Mouse (Mus musculus): ENCODE measurements around the gene Pglyrp1.

Pglyrp1 gene

GRCm38 (mm10) chr7:18884745-18885422, 13.8 kb downstream of the Pglyrp1 start:
- DNase-seq (ENCODE audit: low read depth) = no peak

GRCm38 (mm10) chr7:18886963-18887362, 15.8 kb downstream of the Pglyrp1 start:
- no peak for DNase-seq (ENCODE audit: low read depth)

GRCm38 (mm10) chr7:18890848-18891247, 19.7 kb downstream of the Pglyrp1 start:
- no peak for DNase-seq (ENCODE audit: low read depth)

GRCm38 (mm10) chr7:18891872-18892599, 20.9 kb downstream of the Pglyrp1 start:
- peak; percentile 92 for DNase-seq (ENCODE audit: low read depth)

- DNase-seq (ENCODE audit: low read depth) = no peak
These were observed 21.9 kb downstream of the Pglyrp1 start for GRCm38 (mm10) chr7:18893009-18893408.

GRCm38 (mm10) chr7:18893651-18894430, 22.7 kb downstream of the Pglyrp1 start:
- peak; percentile 65 for DNase-seq (ENCODE audit: low read depth)

- DNase-seq (ENCODE audit: low read depth) = no peak
These were observed 25.4 kb downstream of the Pglyrp1 start for GRCm38 (mm10) chr7:18896536-18896935.

GRCm38 (mm10) chr7:18900513-18900912, 29.4 kb downstream of the Pglyrp1 start:
- no peak for DNase-seq (ENCODE audit: low read depth)

GRCm38 (mm10) chr7:18902486-18902885, 31.4 kb downstream of the Pglyrp1 start:
- DNase-seq (ENCODE audit: low read depth) = no peak

- DNase-seq (ENCODE audit: low read depth) = no peak
These were observed 33.8 kb downstream of the Pglyrp1 start for GRCm38 (mm10) chr7:18904971-18905370.

GRCm38 (mm10) chr7:18909797-18910196, 38.7 kb downstream of the Pglyrp1 start:
- no peak for DNase-seq (ENCODE audit: low read depth)

GRCm38 (mm10) chr7:18910241-18910831, 39.2 kb downstream of the Pglyrp1 start, which contains the start of gene Ccdc61:
Ccdc61 (minus strand) TSS chr7:18910415.
- peak; percentile 100 for DNase-seq (ENCODE audit: low read depth)

GRCm38 (mm10) chr7:18916254-18916653, 45.1 kb downstream of the Pglyrp1 start:
- DNase-seq (ENCODE audit: low read depth) = peak; percentile 39

- no peak for DNase-seq (ENCODE audit: low read depth)
These were observed 46.8 kb downstream of the Pglyrp1 start for GRCm38 (mm10) chr7:18917931-18918330.

GRCm38 (mm10) chr7:18921069-18921468, 49.9 kb downstream of the Pglyrp1 start:
- peak; percentile 47 for DNase-seq (ENCODE audit: low read depth)

GRCm38 (mm10) chr7:18922807-18923206, 51.7 kb downstream of the Pglyrp1 start:
- no peak for DNase-seq (ENCODE audit: low read depth)

- no peak for DNase-seq (ENCODE audit: low read depth)
These were observed 52.1 kb downstream of the Pglyrp1 start for GRCm38 (mm10) chr7:18923267-18923666.

- no peak for DNase-seq (ENCODE audit: low read depth)
These were observed 52.6 kb downstream of the Pglyrp1 start for GRCm38 (mm10) chr7:18923711-18924191.

- DNase-seq (ENCODE audit: low read depth) = no peak
These were observed 53.2 kb downstream of the Pglyrp1 start for GRCm38 (mm10) chr7:18924321-18924720.

GRCm38 (mm10) chr7:18925162-18925938, 54.2 kb downstream of the Pglyrp1 start, which contains the start of gene Nova2:
Nova2 (plus strand) TSS chr7:18925888.
- peak; percentile 82 for DNase-seq (ENCODE audit: low read depth)
